Mouse (Mus musculus) left cerebral cortex, postnatal 4 days (tissue): ENCODE results near the gene Sdk1. TPM values are rescaled to one million over a fixed set of nuclear protein-coding genes. Genes with fewer than 3 reads are reported as not detected.
A peak's percentile ranks its signal among the peaks of the same experiment; 100 is the strongest.

Experiments used
- DNase-seq: peaks from one replicate; pipeline ENCODE4 v3.0.0-alpha.2; 2022
- intact Hi-C: fragments of 180-260 bp; cut with DNase I; formaldehyde crosslinking; loops from one replicate; pipeline ENCODE4 v1.15.1; 2025
- total RNA-seq, 2 experiments: library from RNA; stranded (reverse); gene quantifications; 2 replicates each; pipeline ENCODE4 v1.2.3; 2021

Gene Sdk1
- total RNA-seq, 2 experiments from 2014 or later = 18.2 to 19.4 TPM

- intact Hi-C loops = no loop called here
- peak; percentile 33 for DNase-seq
Measured at GRCm38 (mm10) chr5:141317095-141317494, 75.8 kb downstream of the Sdk1 start.

- peak; percentile 17 for DNase-seq
- intact Hi-C loops = no loop called here
Measured at GRCm38 (mm10) chr5:141324910-141325309, 83.6 kb downstream of the Sdk1 start.

GRCm38 (mm10) chr5:141344376-141344775, 103.1 kb downstream of the Sdk1 start:
- peak; percentile 77 for DNase-seq
- intact Hi-C loops = no loop called here

GRCm38 (mm10) chr5:141345476-141345875, 104.2 kb downstream of the Sdk1 start:
- intact Hi-C loops = no loop called here
- DNase-seq = peak; percentile 14

GRCm38 (mm10) chr5:141362676-141363075, 121.4 kb downstream of the Sdk1 start:
- DNase-seq = no peak
- intact Hi-C loops = no loop called here

- intact Hi-C loops = no loop called here
- no peak for DNase-seq
Measured at GRCm38 (mm10) chr5:141363956-141364355, 122.7 kb downstream of the Sdk1 start.

GRCm38 (mm10) chr5:141368567-141368966, 127.3 kb downstream of the Sdk1 start:
- no peak for DNase-seq
- intact Hi-C loops = no loop called here

GRCm38 (mm10) chr5:141374797-141375196, 133.5 kb downstream of the Sdk1 start:
- no peak for DNase-seq
- intact Hi-C loops = no loop called here

- DNase-seq = no peak
- intact Hi-C loops = no loop called here
Measured at GRCm38 (mm10) chr5:141379836-141380773, 138.8 kb downstream of the Sdk1 start.

GRCm38 (mm10) chr5:141380774-141381156, 139.5 kb downstream of the Sdk1 start:
- intact Hi-C loops = no loop called here

GRCm38 (mm10) chr5:141381581-141381980, 140.3 kb downstream of the Sdk1 start:
- no peak for DNase-seq
- intact Hi-C loops = no loop called here

More at GRCm38 (mm10) chr5:141380774-141381156, 139.5 kb downstream of the Sdk1 start:
- no peak for DNase-seq

- intact Hi-C loops = no loop called here
- no peak for DNase-seq
Measured at GRCm38 (mm10) chr5:141382246-141382835, 141.1 kb downstream of the Sdk1 start.

- intact Hi-C loops = no loop called here
- DNase-seq = no peak
Measured at GRCm38 (mm10) chr5:141388451-141388850, 147.2 kb downstream of the Sdk1 start.

- DNase-seq = no peak
- intact Hi-C loops = no loop called here
Measured at GRCm38 (mm10) chr5:141390541-141390940, 149.3 kb downstream of the Sdk1 start.

GRCm38 (mm10) chr5:141391153-141391552, 149.9 kb downstream of the Sdk1 start:
- DNase-seq = no peak
- intact Hi-C loops = no loop called here

GRCm38 (mm10) chr5:141393846-141394245, 152.6 kb downstream of the Sdk1 start:
- no peak for DNase-seq
- intact Hi-C loops = no loop called here

GRCm38 (mm10) chr5:141394586-141394985, 153.3 kb downstream of the Sdk1 start:
- no peak for DNase-seq
- intact Hi-C loops = no loop called here

- DNase-seq = no peak
- intact Hi-C loops = no loop called here
Measured at GRCm38 (mm10) chr5:141403741-141404140, 162.5 kb downstream of the Sdk1 start.

GRCm38 (mm10) chr5:141404651-141405050, 163.4 kb downstream of the Sdk1 start:
- intact Hi-C loops = no loop called here
- no peak for DNase-seq

- intact Hi-C loops = no loop called here
- DNase-seq = no peak
Measured at GRCm38 (mm10) chr5:141406926-141407325, 165.6 kb downstream of the Sdk1 start.

- intact Hi-C loops = no loop called here
Measured at GRCm38 (mm10) chr5:141413013-141413412, 171.7 kb downstream of the Sdk1 start.

GRCm38 (mm10) chr5:141415644-141416243, 174.5 kb downstream of the Sdk1 start:
- intact Hi-C loops = no loop called here

More at GRCm38 (mm10) chr5:141413013-141413412, 171.7 kb downstream of the Sdk1 start:
- DNase-seq = no peak

More at GRCm38 (mm10) chr5:141415644-141416243, 174.5 kb downstream of the Sdk1 start:
- DNase-seq = peak; percentile 44
